ENCODE assay signal across 30 mouse cellular contexts in genomic region chr17:61684524-61684923, GRCm38 (mm10).
"Had no signal": no experiment of that assay in that cellular context is flagged by ENCODE, and none has a peak within 500 bp of the region (broad histone marks: within the 10 kb centered on the region; RNA-seq: fewer than 3 reads in every experiment).

No protein-coding gene starts in this region.

- H3K9me3 ChIP-seq: limb, embryonic 10.5 days; limb, embryonic 12.5 days; limb, embryonic 13.5 days; limb, embryonic 15.5 days; liver, embryonic 12.5 days; liver, embryonic 13.5 days; liver, embryonic 15.5 days; lung, embryonic 15.5 days; megakaryocyte, embryonic 14.5 days; midbrain, embryonic 10.5 days; midbrain, embryonic 15.5 days; neural tube, embryonic 12.5 days had no signal

- H3K27me3 ChIP-seq: limb, embryonic 12.5 days; limb, embryonic 13.5 days; limb, embryonic 15.5 days; liver, embryonic 12.5 days; liver, embryonic 13.5 days; liver, embryonic 15.5 days; lung, embryonic 15.5 days; megakaryocyte, embryonic 14.5 days; midbrain, embryonic 15.5 days; neural tube, embryonic 12.5 days had no signal

- H3K4me1 ChIP-seq: limb, embryonic 10.5 days; limb, embryonic 12.5 days; limb, embryonic 13.5 days; limb, embryonic 15.5 days; liver, embryonic 12.5 days; liver, embryonic 13.5 days; liver, embryonic 15.5 days; lung, embryonic 15.5 days; megakaryocyte, embryonic 14.5 days; midbrain, embryonic 10.5 days; midbrain, embryonic 15.5 days; neural tube, embryonic 12.5 days had no signal

- H3K9ac ChIP-seq: limb, embryonic 12.5 days; limb, embryonic 13.5 days; limb, embryonic 15.5 days; liver, embryonic 12.5 days; liver, embryonic 13.5 days; liver, embryonic 14.5 days; liver, embryonic 15.5 days; liver, postnatal 0 days; lung, embryonic 14.5 days; lung, embryonic 15.5 days; midbrain, embryonic 15.5 days; neural tube, embryonic 12.5 days had no signal

- H3K36me3 ChIP-seq: limb, embryonic 10.5 days; limb, embryonic 12.5 days; limb, embryonic 13.5 days; limb, embryonic 15.5 days; liver, embryonic 12.5 days; liver, embryonic 13.5 days; liver, embryonic 15.5 days; lung, embryonic 15.5 days; midbrain, embryonic 10.5 days; midbrain, embryonic 15.5 days; neural tube, embryonic 12.5 days had no signal

- H3K27ac ChIP-seq: limb, embryonic 10.5 days; limb, embryonic 12.5 days; limb, embryonic 13.5 days; limb, embryonic 15.5 days; liver, embryonic 12.5 days; liver, embryonic 13.5 days; liver, embryonic 14.5 days; liver, embryonic 15.5 days; lung, embryonic 15.5 days; macrophage; midbrain, embryonic 10.5 days; midbrain, embryonic 15.5 days; neural tube, embryonic 12.5 days had no signal

- ATAC-seq: liver, embryonic 12.5 days; liver, postnatal 0 days; lung, postnatal 0 days; midbrain, embryonic 15.5 days; midbrain, embryonic 16.5 days had no signal

- DNase-seq: left cerebral cortex, postnatal 4 days; liver; liver, embryonic 13.5 days; liver, postnatal 0 days; lung, adult 18-20 months; lung, adult 2 months; lung, embryonic 14.5 days; lung, postnatal 10 days; lung, postnatal 14 days; lung, postnatal 36 days; lung, postnatal 4 days; midbrain, embryonic 14.5 days had no signal

- H3K4me3 ChIP-seq: limb, embryonic 10.5 days; limb, embryonic 12.5 days; limb, embryonic 13.5 days; limb, embryonic 15.5 days; liver, embryonic 12.5 days; liver, embryonic 13.5 days; liver, embryonic 15.5 days; lung, embryonic 15.5 days; megakaryocyte, embryonic 14.5 days; midbrain, embryonic 10.5 days; midbrain, embryonic 15.5 days; myocyte; neural tube, embryonic 12.5 days had no signal

- H3K4me2 ChIP-seq: limb, embryonic 12.5 days; limb, embryonic 13.5 days; limb, embryonic 15.5 days; liver, embryonic 11.5 days; liver, embryonic 12.5 days; liver, embryonic 13.5 days; liver, embryonic 15.5 days; lung, embryonic 14.5 days; lung, embryonic 15.5 days; midbrain, embryonic 11.5 days; midbrain, embryonic 15.5 days; neural tube, embryonic 12.5 days had no signal
